Mouse (Mus musculus) heart, postnatal 0 days (tissue): ENCODE data around the gene Adcy2.

Experiments
- CTCF ChIP-seq: IDR thresholded peaks from 2 replicates; pipeline ENCODE4 v1.5.1; 2016; ENCODE audit warnings: antibody characterized with exemption, control low read depth, low read depth
- EP300 ChIP-seq: IDR thresholded peaks from 2 replicates; pipeline ENCODE4 v1.6.1; 2016; ENCODE audit warnings: antibody characterized with exemption, low read depth

DNA sequence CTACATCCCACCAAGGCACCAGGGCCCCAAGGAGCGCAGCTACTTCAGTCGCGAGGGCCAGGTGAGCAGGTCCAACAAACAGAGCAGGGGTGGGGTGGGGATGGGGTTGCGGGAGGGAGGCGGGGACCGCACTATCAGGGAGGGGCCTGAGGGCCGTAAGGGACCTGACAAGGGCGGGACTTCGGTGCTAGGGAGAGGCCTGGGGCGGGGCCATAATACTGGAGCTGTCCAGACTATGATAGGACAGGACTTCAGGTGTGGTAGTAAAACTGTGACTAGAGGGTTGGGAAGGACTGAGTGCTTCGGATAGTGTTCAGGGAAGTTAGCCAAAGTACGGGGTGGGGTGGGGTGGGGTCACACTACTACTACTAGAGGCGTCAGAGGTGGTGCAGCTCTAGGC, 401.7 kb downstream of the Adcy2 start:
- TF ChIP-seq EP300 (no peak), CTCF (no peak)
